Mouse (Mus musculus) cerebellum, postnatal 14 days (tissue): ENCODE data around the gene Zfp423.
A peak's percentile ranks its signal among the peaks of the same experiment; 100 is the strongest.
"Not testable (repeated sequence)": the region's sequence is repeated elsewhere in the genome, so short reads cannot be mapped to it uniquely, and the experiment has no call there.

Experiments used
- DNase-seq, 2 experiments: peaks; one replicate each; pipeline ENCODE4 v3.0.0; 2021; ENCODE audit warnings: mixed read lengths in 2 of 2

Zfp423 gene

DNA sequence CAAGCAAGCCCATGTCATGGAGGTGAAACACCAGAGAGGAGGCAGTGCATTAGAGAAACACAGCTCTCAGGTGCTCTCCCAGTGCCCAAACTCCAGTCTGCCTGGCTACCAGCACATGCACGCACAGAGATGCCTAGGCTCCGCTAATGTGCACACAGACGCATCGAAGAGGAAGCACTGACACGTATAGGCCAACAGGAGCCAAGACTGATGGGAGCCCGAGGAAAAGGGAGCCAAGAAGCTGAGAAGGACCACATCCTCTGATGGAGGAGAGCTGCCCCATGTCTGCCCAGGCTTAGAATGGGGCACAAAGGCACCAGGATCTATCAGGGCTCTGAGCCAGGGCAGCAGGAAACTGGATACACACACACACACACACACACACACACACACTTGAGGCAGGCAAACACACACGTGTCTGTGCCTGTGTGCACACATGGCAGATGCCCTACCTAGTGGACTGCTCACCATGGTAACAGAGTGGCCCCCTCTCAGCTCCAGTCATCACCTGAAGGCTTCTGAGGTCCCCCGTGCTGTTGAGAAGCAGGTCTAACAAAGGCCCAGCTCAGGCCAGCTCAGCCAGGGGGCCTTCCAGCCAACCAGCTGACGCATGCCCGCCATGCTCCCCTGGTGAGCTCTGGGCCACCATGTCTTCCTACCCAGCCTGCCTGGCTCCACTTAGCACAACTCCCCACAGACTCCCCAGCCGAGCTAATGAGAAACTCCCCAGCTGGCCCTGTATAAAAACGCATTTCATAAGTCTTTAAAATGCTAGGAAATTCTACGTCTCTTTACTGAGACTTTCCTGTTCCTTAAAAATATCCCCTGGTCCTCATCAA lies 64.0 kb downstream of the Zfp423 start:
- peak; percentile 40 to 47 for DNase-seq

DNA sequence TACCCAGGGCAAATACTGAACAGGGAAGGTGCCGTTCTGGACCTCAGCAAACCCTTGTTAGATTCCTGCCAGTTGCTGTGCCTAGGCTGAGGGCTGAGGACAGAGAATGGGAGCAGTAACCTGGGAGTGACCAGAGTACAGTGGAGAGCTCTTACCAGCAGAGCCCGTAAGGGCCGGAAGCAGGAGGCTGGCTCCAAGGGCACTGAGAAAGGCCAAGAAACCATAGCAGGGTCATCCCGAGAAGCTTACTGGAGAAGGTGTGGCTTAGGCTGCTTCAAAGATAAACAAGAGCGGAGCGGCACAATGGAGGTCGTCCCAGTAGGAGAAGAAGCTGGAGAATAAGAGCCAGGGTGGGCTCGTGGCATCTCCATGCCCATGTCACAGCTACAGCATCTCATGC lies 65.1 kb downstream of the Zfp423 start:
- no peak for DNase-seq

DNA sequence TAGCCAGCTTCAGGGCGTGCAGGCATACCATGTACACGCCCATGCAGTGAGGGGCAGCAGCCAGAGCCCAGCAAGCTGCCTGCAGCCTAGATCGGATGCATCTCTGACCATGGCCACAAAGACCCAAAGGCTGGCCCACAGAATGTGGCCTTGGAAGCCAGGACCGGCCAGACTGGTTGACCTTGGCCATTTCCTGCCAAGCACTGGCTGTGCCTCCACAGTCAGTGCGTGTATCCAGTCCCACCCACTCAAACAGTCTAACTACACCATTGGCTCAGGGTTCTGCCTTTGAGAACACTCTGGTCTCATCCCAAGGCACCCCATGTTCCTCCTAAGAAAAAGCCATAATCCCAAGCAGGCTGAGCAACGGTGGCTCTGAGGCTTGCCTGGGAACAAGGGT lies 65.8 kb downstream of the Zfp423 start:
- DNase-seq = peak; percentile 42 to 43

DNA sequence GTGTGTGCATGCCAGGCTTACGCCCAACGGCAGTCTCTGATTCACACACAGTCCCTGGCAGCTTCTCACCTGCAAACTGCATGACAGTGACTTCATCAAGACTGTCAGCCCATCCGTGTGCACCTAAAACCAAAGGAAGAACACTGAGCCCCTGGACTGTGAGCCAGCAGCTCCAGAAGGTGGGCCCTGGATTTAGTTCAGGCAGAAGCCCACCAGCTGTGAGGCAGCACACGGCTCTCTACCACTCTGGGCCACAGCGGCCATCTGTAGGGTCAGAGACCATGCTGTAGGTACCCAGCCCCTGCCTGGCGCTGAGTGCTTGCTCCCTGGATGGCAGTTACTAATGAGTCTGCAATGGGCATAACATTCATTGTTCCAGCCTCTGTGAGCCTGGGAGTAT lies 66.5 kb downstream of the Zfp423 start:
- DNase-seq = peak; percentile 35

DNA sequence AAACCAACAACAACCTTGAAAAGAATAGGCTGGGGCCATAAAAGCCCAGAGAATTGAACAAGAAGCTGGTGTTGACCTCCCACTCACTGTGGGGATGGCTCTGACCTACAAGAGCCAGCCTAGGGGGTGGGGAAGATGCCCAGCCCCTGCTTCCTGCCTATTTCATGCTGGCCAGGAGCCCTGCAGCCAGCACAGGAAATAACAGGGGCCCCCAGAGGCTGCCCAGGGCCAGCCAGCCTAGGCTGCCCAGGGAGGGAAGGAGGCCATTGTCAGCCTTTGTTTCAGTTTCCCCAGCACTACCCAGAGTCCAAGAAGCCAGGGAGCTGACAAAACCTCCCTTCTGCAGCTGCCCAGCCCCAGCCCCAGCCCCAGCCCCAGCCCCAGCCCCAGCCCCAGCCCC lies 67.5 kb downstream of the Zfp423 start:
- DNase-seq = no peak

DNA sequence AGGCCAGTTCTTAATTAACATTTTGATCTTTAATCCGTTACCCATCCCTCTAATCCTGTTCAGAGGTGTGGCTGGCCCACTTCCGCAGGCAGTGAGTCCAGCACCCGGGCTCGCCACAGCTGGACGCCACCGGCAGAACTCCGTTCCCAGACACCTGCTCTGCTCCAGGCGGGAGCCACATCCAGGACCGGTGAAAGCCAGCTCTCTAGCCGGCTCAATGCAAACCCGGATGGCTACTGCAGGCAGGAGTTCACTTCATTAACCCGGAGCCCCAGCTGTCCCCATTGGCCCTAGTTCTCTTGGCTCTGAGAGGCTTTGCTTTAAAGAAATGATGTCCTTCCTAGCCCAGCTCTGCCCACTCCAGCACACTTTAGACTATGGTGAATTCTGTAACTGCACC lies 71.4 kb downstream of the Zfp423 start:
- DNase-seq = peak; percentile 52 to 60

DNA sequence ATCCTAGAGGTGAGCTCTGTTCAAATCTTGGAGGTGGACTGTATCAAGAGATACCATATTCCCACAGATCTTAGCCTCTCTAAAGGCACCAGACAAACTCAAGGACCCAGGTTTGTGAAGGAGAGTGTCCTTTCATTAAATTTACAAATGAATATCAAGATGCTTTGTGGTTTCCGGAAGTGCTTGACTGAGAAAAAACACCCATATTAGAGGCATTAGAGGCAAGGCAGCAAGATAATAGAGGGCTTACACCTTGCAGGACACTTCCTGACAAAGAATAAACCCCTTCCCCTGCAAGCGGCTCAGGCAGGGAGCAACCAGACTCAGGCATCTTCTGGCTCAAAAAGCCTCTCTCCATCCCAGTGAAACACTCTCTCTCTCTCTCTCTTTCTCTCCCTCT lies 78.3 kb downstream of the Zfp423 start:
- DNase-seq = no peak

DNA sequence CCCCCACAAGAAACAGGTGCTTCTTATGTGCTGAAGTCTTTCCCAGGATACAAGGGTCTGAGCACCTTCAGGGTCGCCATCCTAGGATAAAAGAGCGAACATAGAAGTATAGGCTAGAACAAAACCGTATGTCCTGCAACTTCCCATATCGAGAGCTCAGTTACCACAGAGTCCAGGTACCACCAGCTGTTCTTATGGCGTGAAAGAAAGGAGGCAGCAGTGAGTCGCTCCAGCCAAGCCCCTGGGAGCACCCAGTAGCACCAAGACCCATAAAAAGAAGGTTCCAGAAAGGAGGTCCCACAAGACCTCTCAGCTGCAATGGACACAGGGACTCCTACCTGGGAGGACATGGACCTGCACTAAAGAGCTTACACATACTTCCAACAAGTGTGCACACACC lies 83.5 kb downstream of the Zfp423 start:
- DNase-seq = no peak

DNA sequence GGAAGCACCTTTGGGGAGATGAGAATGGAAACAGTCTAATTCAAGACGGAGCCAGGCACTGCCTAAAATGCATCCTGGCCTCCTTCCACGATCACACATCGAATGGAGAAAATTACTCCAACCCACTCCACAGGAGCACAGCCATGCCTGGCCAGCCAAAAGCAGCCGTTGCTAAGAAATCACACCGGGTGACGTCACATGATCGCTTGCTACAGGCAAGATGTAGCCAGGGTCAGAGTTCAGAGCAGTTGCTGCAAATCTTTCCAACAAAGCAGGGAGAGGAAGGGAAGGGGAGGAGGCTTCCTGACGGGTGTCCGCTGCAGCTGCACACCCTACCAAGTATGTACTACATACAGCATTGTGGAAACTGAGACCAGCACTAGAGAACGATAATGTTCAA lies 83.9 kb downstream of the Zfp423 start:
- peak; percentile 68 to 73 for DNase-seq

DNA sequence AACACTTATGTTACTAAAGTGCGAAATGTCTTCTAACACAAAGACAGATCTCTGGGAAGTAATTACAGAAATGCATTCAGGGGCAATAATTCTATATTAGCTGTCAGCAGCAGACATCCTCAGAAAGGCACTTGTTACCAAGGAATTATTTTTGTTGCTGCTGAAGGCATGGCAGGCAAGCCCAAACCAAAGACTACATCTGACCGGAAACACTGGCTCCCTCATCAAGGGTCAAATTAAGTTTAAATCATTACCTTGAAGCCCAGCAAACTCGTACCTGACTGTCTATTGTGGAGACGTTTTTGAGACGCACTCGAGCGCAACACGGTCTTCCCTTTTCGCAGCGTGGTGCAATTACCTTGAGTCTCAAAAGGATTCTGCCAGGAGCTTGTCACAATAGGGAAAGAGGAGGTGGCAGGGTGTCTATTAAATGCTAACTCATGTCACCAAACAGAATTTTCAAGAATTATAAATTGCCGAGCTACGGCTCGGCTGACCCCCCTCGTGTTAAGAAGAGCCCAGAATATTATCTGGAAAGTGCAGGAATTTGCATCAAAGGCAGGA lies 86.3 kb downstream of the Zfp423 start:
- no peak for DNase-seq

DNA sequence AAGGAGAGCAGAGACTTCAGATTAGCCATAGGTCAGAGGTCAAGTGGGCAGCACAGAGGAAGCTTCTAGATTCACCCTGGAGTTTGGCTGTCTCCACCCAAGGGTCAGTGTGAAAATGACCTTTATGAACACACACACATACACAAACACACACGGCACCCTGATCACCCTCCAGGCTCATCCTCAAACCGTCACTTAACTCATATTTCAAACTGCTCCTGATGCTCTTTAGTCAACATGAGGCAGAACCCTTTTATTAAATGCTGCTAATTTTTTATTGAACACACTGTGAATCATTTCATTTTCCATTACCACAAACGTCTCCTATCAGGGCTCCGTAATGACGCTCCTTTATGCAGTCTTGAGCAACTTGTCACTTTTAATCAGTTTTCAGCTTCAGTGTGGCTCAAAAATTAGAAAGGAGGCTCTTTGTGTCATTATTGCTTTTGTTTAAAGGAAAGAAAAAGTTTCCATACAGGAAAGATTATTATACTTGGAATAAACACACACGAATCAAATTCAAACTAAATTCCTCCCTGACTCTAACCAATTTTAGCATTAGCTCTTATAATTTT lies 87.0 kb downstream of the Zfp423 start:
- no peak for DNase-seq

DNA sequence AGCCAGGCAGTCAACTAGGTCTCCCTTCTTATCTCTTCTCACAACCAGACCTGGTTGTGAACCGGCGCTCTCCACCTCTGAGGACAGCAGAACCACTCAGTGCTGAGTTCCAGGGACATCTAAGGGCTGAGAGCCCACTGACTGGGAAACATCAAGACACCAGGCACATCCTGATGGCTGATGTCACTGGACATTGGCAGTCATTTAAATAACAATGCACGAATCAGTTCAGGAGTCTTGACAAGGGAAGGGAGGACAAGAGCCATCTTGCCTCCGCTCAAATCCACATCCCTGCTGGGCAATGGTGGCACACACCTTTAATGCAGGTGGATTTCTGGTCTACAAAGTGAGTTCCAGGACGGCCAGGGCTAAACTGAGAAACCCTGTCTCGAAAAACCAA lies 92.8 kb downstream of the Zfp423 start:
- DNase-seq = no peak

DNA sequence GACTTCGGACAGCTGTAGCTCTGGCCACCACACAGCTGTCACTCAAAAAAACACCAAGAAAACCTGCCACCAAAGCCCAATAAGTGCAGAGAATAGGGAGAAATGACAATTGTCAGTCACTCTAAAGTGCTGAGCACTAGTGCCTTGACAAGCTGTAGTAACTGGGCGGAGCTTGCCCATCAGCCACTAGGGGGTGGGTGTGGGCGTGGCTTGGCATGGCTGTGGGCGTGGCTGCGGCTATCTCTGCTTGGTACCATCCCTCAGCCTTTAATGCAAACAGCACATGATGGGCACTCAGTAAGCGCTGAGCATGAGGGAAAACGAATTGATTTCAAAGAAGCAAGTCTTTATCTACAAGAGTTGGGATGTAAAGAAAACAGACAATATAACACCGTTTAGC lies 95.2 kb downstream of the Zfp423 start:
- DNase-seq = peak in 1 of 2 experiments; percentile 41

DNA sequence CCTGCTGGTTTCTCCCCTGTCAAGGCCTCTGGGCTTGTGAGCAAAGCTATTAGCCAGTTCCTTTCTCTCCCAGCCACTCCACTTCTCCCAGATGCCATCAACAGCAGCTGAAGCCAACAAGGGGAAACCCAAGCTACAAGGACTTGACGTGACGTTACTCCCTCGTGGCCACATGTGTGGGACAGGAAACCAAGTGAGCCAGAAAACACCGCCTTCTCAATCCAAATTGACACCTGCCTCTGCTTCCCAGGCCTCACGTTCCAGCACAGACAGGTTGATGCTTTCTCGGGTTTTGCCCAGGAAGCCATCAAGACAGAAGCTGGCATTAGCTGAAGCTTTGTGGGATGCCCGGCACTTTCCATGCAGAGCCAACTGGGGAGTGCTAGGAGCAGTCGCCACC lies 96.3 kb downstream of the Zfp423 start:
- DNase-seq = no peak

DNA sequence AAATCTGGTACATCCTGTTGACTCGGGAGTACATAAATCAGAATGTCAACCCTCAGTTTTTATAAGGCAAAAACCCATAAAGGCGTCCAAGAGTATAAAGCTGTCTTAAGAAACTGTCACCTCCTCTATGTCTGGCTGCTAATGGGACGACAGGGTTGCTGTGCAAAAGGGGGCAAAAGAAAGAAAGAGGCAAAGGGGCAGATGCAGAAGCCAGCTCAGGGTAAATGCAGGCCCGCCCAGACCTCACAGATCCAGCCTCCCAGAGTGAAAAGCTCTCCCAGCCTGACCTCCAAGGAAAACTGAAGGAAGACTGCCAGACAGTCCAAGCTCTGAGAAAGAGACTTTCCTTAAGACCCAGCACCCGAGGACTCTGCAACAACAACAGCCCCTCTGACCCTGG lies 97.7 kb downstream of the Zfp423 start:
- DNase-seq = no peak

DNA sequence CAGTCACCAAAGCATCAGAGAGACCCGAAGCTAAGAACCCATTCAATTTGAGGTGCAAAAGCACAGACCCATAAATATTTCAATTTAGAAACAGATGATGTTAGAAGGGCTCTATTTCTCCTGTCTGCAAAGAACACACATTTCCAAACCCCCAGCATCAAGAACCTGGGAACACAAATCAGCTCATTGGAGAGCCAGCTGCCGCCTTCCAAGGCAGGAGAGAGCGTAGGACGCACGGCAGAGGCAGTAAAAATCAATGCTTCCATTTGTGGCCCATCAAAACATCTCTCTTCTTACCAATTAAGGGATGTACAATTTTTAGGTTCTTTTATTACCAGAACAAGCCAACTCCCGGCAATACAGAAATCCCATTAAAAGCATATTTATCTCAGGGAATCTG lies 98.5 kb downstream of the Zfp423 start:
- no peak for DNase-seq

DNA sequence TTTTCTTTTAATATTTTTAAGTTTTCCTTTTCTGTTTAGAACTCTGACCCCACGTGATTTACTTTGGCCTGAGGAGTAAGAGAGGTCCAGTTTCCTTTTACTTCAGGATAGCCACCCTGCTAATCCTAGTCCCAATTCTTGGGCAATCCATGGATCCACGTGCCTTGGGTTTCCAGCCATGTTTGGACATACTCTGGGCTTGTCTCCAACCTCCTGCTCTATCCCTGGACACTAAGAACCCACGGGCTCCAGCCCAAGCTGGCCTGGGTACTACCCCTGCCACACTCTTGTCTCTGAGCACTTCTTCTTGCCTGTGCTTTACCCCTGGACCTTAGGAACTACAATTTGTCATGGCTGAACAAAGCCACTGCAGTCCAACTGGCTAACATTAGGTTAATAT lies 107.5 kb downstream of the Zfp423 start:
- peak; percentile 49 to 61 for DNase-seq

DNA sequence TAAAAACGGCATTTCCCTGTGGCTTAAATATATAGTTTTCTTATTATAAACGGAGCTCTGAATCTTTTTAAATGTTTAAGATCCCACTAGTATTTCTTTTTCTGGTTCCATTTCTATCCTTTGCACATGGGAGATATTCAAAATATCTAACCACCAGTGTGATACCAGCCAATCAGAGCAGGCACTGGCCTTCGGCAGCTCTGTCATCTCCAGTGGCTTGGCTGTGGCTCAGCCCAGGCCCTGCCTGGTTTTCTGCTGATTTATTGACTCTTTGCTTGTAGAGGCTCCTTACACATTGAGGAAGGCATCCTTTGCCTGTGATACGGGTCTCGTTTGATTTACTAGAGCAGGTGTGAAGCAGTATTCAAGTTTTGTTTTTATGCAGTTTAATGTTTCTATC lies 108.0 kb downstream of the Zfp423 start:
- no peak for DNase-seq

DNA sequence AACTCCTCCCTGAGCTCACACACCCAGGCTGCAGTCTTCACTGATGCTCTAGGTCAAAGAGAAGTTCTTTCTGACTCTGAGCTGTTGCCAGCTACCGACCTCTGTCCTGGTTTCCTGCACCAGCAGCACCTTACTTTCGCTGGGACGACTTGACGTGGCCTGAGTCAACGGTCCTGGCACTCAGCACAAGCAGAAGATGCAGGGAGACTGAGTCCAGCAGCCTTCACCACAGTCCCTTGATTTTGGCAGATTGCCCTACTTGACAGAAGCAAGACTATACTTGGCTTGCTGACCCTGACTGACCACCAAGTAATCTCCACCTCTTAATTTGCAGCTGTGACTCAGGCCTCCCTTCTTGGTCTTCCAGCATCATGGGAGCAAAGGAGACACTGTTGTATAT lies 110.6 kb downstream of the Zfp423 start:
- peak in 1 of 2 experiments; percentile 24 for DNase-seq

DNA sequence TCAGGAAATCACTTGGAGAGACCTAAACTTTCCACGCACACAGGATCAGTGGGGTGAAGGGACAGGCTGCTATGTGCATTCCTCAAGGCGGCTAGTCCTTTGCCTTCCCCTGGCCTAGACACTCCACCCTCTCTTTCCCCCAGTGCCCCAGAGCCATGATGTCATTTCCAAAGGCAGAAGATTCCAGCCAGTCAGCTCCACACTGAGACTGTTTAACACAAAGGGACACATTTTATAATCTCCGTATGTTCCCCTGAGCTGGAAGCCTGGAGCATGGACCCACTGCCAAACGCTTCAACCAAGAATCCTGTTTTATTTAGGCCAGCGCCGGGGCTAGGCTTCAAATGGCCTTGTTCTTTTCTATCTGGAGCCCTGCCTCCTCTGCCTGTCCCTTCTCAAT lies 111.6 kb downstream of the Zfp423 start:
- DNase-seq = peak; percentile 66 to 69

DNA sequence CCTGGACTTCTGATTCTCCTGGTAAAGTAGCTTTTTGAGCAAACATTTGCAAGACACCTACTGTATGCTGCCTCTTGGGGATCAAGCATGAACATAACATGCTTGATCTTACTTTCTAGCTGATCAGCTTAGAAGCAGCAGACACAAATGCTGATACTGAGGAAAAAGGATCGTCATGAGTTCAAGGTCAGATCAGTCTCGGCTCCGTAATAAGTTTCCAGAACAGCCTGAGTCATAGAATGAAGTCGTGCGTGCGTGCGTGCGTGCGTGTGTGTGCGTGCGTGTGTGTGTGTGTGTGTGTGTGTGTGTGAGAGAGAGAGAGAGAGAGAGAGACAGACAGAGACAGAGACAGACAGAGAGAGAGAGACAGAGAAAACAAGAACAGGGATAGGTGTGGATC lies 117.3 kb downstream of the Zfp423 start:
- DNase-seq = not testable (repeated sequence)

DNA sequence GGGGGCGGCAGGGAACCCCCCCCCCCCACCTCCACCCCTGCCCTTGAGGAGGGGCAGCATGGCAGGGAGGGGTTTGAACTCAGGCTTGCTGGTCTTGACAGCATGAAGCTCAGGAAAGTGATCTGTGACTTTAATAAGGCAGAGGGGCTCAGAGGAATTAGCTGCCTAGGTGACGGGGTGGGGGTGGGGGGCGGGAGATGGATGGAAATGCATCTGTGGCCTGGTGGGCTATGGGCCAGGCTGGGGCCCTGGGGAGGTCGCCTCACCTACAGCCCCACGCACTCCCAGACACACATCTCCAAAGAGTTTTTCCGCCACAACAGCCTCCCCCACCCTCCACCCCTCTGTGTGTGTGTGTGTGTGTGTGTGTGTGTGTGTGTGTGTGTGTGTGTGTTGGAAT lies 122.1 kb downstream of the Zfp423 start:
- DNase-seq = no peak

DNA sequence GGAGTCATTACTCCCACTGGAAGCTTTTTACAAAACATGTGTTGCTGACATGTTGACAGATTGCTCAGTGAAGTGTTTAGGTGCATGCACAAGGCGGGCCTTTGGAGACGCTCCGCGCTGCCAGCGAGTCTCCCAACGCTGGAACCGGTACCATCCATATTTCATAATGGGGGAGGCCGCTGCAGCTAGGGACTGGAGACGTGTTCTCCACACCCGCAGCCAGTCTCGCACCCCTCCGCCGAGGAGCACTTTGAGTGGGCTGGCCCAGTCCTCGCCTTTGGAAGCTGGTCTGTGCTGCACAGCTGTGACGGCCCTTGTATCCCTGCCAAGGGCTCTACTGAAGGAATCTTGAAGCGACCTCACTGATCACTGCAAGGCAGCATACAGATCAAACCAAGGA lies 122.5 kb downstream of the Zfp423 start:
- DNase-seq = peak; percentile 51 to 67

DNA sequence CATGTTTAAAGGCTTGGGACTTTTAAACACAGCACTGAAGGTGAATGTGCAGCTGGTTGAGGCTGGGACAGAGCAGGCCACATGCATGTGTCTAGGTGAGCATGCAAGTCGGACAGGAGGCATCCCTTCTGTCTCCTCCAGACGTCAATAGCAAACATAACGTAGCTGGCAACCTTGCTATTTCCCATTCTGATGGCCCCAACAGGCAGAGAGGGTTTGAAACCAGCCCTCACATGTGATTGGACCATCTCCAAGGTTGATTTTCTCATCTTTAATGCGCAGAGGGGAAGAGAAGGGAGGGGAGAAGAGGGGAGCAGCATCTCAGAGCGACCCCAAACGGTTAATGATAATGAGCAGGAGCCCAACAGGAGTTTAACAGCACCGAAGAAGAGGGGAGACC lies 123.5 kb downstream of the Zfp423 start:
- DNase-seq = no peak
